Mouse (Mus musculus): ENCODE results near the gene Cntnap2.

The Cntnap2 gene

GRCm38 (mm10) chr6:46704293-46705170 is 1645.4 kb downstream of the Cntnap2 start:
- H3K4me1 ChIP-seq (replicated peaks; ENCODE audit: low read depth, low read length): no peaks in the 10 kb centered on the region
- TF ChIP-seq NANOG (IDR thresholded peaks at IDR 0.05; ENCODE audit: borderline replicate concordance, low read length) (no peak), POU5F1 (IDR thresholded peaks at IDR 0.05; ENCODE audit: borderline replicate concordance, low read length) (no peak), CTCF (conservative IDR thresholded peaks at IDR 0.05; ENCODE audit: low read length) (no peak)
- H3K27me3 ChIP-seq (ENCODE audit: insufficient read depth, low read length): no peaks in the 10 kb centered on the region
- H3K9me3 ChIP-seq (ENCODE audit: low read length): no peaks in the 10 kb centered on the region
- no peak overlapping the region for H3K4me3 ChIP-seq (replicated peaks; ENCODE audit: low read length)
- no peaks in the 10 kb centered on the region for H3K36me3 ChIP-seq (ENCODE audit: insufficient read depth, low read length)

- Histone ChIP-seq H3K27me3 (ENCODE audit: insufficient read depth, low read length) (no peaks in the 10 kb centered on the region), H3K9me3 (ENCODE audit: low read length) (no peaks in the 10 kb centered on the region), H3K4me3 (replicated peaks; ENCODE audit: low read length) (no peak overlapping the region), H3K4me1 (replicated peaks; ENCODE audit: low read depth, low read length) (no peaks in the 10 kb centered on the region), H3K36me3 (ENCODE audit: insufficient read depth, low read length) (no peaks in the 10 kb centered on the region)
- TF ChIP-seq POU5F1 (IDR thresholded peaks at IDR 0.05; ENCODE audit: borderline replicate concordance, low read length): no peak
- no peak for TF ChIP-seq CTCF (conservative IDR thresholded peaks at IDR 0.05; ENCODE audit: low read length)
- no peak for TF ChIP-seq NANOG (IDR thresholded peaks at IDR 0.05; ENCODE audit: borderline replicate concordance, low read length)
These were observed 1646.8 kb downstream of the Cntnap2 start for GRCm38 (mm10) chr6:46705926-46706325.

GRCm38 (mm10) chr6:46716576-46716975 is 1657.4 kb downstream of the Cntnap2 start:
- no peak overlapping the region for H3K4me3 ChIP-seq (replicated peaks; ENCODE audit: low read length)
- no peaks in the 10 kb centered on the region for H3K4me1 ChIP-seq (replicated peaks; ENCODE audit: low read depth, low read length)
- TF ChIP-seq POU5F1 (IDR thresholded peaks at IDR 0.05; ENCODE audit: borderline replicate concordance, low read length): no peak
- no peak for TF ChIP-seq CTCF (conservative IDR thresholded peaks at IDR 0.05; ENCODE audit: low read length)
- TF ChIP-seq NANOG (IDR thresholded peaks at IDR 0.05; ENCODE audit: borderline replicate concordance, low read length): no peak
- no peaks in the 10 kb centered on the region for H3K36me3 ChIP-seq (ENCODE audit: insufficient read depth, low read length)
- no peaks in the 10 kb centered on the region for H3K9me3 ChIP-seq (ENCODE audit: low read length)
- H3K27me3 ChIP-seq (ENCODE audit: insufficient read depth, low read length): no peaks in the 10 kb centered on the region

DNA sequence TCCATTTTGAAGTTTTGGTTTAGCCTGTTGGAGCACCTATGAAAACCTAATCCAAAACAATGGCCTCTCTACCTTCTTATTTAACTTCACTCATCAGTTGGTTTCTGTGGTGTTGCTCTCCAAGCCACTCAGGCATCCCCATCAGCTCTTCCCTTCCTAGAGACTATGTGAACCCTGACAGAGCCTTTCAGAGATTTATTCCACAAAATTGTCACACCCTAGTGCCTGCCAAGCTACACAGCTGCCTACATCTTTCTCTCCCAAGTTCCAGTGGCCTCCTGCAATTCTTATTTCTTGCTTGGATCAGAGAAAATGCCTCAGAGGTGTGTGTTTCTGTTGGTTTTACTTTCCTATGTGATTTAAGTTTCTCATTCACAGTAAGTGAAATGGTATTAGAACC is 1674.6 kb downstream of the Cntnap2 start:
- Histone ChIP-seq H3K9me3 (ENCODE audit: low read length) (no peaks in the 10 kb centered on the region), H3K4me3 (replicated peaks; ENCODE audit: low read length) (no peak overlapping the region), H3K27me3 (ENCODE audit: insufficient read depth, low read length) (no peaks in the 10 kb centered on the region), H3K36me3 (ENCODE audit: insufficient read depth, low read length) (no peaks in the 10 kb centered on the region), H3K4me1 (replicated peaks; ENCODE audit: low read depth, low read length) (no peaks in the 10 kb centered on the region)
- TF ChIP-seq CTCF (conservative IDR thresholded peaks at IDR 0.05; ENCODE audit: low read length) (no peak), NANOG (IDR thresholded peaks at IDR 0.05; ENCODE audit: borderline replicate concordance, low read length) (no peak), POU5F1 (IDR thresholded peaks at IDR 0.05; ENCODE audit: borderline replicate concordance, low read length) (no peak)

GRCm38 (mm10) chr6:46748448-46748847 is 1689.3 kb downstream of the Cntnap2 start:
- Histone ChIP-seq H3K36me3 (ENCODE audit: insufficient read depth, low read length) (no peaks in the 10 kb centered on the region), H3K4me3 (replicated peaks; ENCODE audit: low read length) (no peak overlapping the region), H3K9me3 (ENCODE audit: low read length) (no peaks in the 10 kb centered on the region), H3K4me1 (replicated peaks; ENCODE audit: low read depth, low read length) (no peaks in the 10 kb centered on the region), H3K27me3 (ENCODE audit: insufficient read depth, low read length) (no peaks in the 10 kb centered on the region)
- no peak for TF ChIP-seq CTCF (conservative IDR thresholded peaks at IDR 0.05; ENCODE audit: low read length)
- TF ChIP-seq POU5F1 (IDR thresholded peaks at IDR 0.05; ENCODE audit: borderline replicate concordance, low read length): no peak
- no peak for TF ChIP-seq NANOG (IDR thresholded peaks at IDR 0.05; ENCODE audit: borderline replicate concordance, low read length)

DNA sequence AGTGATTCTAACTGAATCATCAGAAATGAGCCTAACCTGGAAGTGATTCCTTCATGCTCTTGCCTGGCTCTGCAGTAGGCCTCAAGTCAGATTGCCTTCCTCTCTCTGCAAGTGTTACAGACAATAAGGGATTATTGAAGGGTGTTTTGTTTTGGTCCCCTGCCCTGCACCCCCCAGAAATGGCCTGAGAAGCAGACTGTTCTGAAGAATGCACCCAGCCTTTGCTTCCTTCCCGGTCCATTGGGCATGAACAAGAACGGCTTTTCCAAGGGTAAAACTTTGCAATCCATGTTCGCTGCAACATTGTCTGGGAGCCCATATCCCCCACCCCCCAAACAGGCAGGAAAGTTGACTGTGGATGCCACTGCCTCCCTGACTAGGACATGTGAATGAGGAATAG is 1704.3 kb downstream of the Cntnap2 start:
- Histone ChIP-seq H3K36me3 (ENCODE audit: insufficient read depth, low read length) (no peaks in the 10 kb centered on the region), H3K4me1 (replicated peaks; ENCODE audit: low read depth, low read length) (no peaks in the 10 kb centered on the region), H3K27me3 (ENCODE audit: insufficient read depth, low read length) (no peaks in the 10 kb centered on the region), H3K9me3 (ENCODE audit: low read length) (no peaks in the 10 kb centered on the region), H3K4me3 (replicated peaks; ENCODE audit: low read length) (no peak overlapping the region)
- TF ChIP-seq POU5F1 (IDR thresholded peaks at IDR 0.05; ENCODE audit: borderline replicate concordance, low read length) (no peak), NANOG (IDR thresholded peaks at IDR 0.05; ENCODE audit: borderline replicate concordance, low read length) (no peak), CTCF (conservative IDR thresholded peaks at IDR 0.05; ENCODE audit: low read length) (no peak)

DNA sequence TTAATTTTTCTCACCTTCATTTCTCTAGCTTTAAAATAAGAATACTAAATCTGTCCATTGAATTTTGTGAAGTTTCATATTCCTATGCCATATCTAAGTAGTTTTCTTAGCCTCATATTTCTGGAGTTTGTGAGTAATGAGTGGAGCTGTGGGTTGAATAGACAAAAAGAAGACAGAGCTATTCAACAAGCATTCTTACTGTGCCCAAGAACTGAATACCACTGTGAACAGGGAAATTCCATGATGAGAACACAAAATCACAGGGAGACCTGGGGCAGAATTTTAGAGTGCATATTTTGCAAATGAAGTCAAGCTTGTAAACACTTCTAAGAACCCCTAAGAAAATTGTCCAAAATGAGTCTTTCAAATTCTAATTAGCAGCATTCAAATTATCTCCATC is 1715.4 kb downstream of the Cntnap2 start:
- no peaks in the 10 kb centered on the region for H3K36me3 ChIP-seq (ENCODE audit: insufficient read depth, low read length)
- H3K27me3 ChIP-seq (ENCODE audit: insufficient read depth, low read length): no peaks in the 10 kb centered on the region
- H3K4me3 ChIP-seq (replicated peaks; ENCODE audit: low read length): no peak overlapping the region
- H3K9me3 ChIP-seq (ENCODE audit: low read length): no peaks in the 10 kb centered on the region
- H3K4me1 ChIP-seq (replicated peaks; ENCODE audit: low read depth, low read length): no peaks in the 10 kb centered on the region
- TF ChIP-seq POU5F1 (IDR thresholded peaks at IDR 0.05; ENCODE audit: borderline replicate concordance, low read length): no peak
- TF ChIP-seq CTCF (conservative IDR thresholded peaks at IDR 0.05; ENCODE audit: low read length): no peak
- TF ChIP-seq NANOG (IDR thresholded peaks at IDR 0.05; ENCODE audit: borderline replicate concordance, low read length): no peak

- TF ChIP-seq CTCF (conservative IDR thresholded peaks at IDR 0.05; ENCODE audit: low read length): no peak
- TF ChIP-seq POU5F1 (IDR thresholded peaks at IDR 0.05; ENCODE audit: borderline replicate concordance, low read length): no peak
- no peak for TF ChIP-seq NANOG (IDR thresholded peaks at IDR 0.05; ENCODE audit: borderline replicate concordance, low read length)
- H3K4me1 ChIP-seq (replicated peaks; ENCODE audit: low read depth, low read length): no peaks in the 10 kb centered on the region
- H3K9me3 ChIP-seq (ENCODE audit: low read length): peaks cover 18% of the 10 kb centered on the region
- no peaks in the 10 kb centered on the region for H3K36me3 ChIP-seq (ENCODE audit: insufficient read depth, low read length)
- H3K4me3 ChIP-seq (replicated peaks; ENCODE audit: low read length): no peak overlapping the region
- H3K27me3 ChIP-seq (ENCODE audit: insufficient read depth, low read length): no peaks in the 10 kb centered on the region
These were observed 1743.3 kb downstream of the Cntnap2 start for GRCm38 (mm10) chr6:46802264-46803110.
